Mouse (Mus musculus) embryonic facial prominence, embryonic 12.5 days (tissue): ENCODE data around the gene Qser1. TPM values are rescaled to one million over a fixed set of nuclear protein-coding genes. Genes with fewer than 3 reads are reported as not detected.
"Not testable (repeated sequence)": the region's sequence is repeated elsewhere in the genome, so short reads cannot be mapped to it uniquely, and the experiment has no call there.

Experiments
- ATAC-seq: fragments of 200-750 bp; cut with Nextera tagmentation; 2 replicates; pipeline ENCODE4 v1.8.0; 2017; ENCODE audit not compliant: insufficient number of reproducible peaks, insufficient read depth, low FRiP score, low TSS enrichment
- H3K27ac ChIP-seq: fragments of 300-500 bp; sonication (generic); 2 replicates; pipeline ENCODE4 v1.5.1; 2016; ENCODE audit warnings: mild to moderate bottlenecking
- H3K27me3 ChIP-seq: fragments of 300-500 bp; sonication (generic); 2 replicates; pipeline ENCODE4 v1.6.1; 2016; ENCODE audit warnings: mild to moderate bottlenecking, moderate library complexity
- H3K36me3 ChIP-seq: fragments of 300-500 bp; sonication (generic); 2 replicates; pipeline ENCODE4 v1.6.1; 2016; ENCODE audit warnings: mild to moderate bottlenecking
- H3K4me1 ChIP-seq: fragments of 300-500 bp; sonication (generic); 2 replicates; pipeline ENCODE4 v1.6.1; 2016
- H3K4me2 ChIP-seq: fragments of 300-500 bp; sonication (generic); replicated peaks from 2 replicates; pipeline ENCODE4 v1.6.1; 2016; ENCODE audit warnings: mild to moderate bottlenecking, moderate library complexity
- H3K4me3 ChIP-seq: fragments of 300-500 bp; sonication (generic); 2 replicates; pipeline ENCODE4 v1.5.1; 2016; ENCODE audit warnings: mild to moderate bottlenecking
- H3K9ac ChIP-seq: fragments of 300-500 bp; sonication (generic); 2 replicates; pipeline ENCODE4 v1.6.1; 2016; ENCODE audit warnings: mild to moderate bottlenecking, moderate library complexity
- H3K9me3 ChIP-seq: fragments of 300-500 bp; sonication (generic); 2 replicates; pipeline ENCODE4 v1.6.1; 2016; ENCODE audit warnings: mild to moderate bottlenecking, moderate library complexity
- WGBS: fragments of 180-500 bp; shearing (Covaris S2); methylation state at CpG from one replicate; pipeline ENCODE4 v1.1.7; 2016; 5-methylcytosine and 5-hydroxymethylcytosine counted together
- polyA plus RNA-seq: library from polyadenylated mRNA; unstranded; fragments of >200 nt; fragmentation: Nextera tagmentation; extraction: Ambion mirVana; gene quantifications from 2 replicates; pipeline ENCODE4 v1.2.1, GENCODE M21; 2016

Gene Qser1
- polyA plus RNA-seq, 1 experiment from 2014 or later, result 11.6 TPM

DNA sequence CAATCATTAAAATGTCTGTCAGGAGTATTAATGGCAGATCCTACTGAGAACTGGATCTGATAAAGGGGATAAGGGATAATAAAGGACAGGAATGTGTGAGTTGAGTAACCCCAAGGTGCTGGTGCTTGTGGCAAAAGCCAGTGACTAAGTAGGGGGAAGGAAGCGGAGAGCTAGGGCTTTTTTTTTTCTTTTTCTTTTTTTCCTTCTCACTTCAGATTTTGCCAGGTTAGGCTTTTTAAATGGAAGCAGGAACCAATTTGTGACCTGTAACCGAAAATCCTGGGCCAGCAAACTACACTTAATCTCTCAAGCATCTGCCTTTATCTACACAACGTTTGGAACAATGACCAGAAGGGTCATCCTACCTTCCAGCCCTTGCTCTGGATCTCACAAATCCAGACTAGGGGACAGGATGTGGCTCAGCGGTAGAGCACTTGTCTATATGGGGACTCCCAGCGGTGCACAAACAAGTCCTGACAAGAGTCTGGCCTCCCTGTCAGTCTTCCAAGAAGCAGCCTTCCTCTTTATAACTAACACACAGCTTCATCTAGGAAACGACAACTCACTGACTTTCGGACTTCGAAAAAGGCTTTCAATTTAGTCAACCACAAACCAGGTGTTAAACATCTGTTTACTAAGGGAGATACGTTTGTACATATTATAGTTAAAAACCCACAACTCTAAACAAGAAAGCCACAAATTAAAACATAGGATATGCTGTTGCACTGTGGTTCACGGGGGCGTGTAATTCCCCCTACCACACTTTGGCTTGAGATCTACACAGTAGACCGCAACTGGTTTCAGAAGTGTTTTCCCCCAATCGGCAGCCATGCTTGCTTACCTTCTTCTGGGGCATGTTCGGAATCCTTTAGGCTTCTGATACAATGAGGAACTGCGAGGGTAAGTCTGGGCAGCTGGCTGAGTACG is 31.9 kb upstream of the Qser1 start:
- 0 out of 2 replicates have a peak, but pooled peaks cover 10% of the 10 kb centered on the region for H3K27me3 ChIP-seq
- H3K9ac ChIP-seq, result no peak overlapping the region
- H3K36me3 ChIP-seq, result no peaks in the 10 kb centered on the region
- WGBS, result 23% methylated on average over 16 of the region's 16 CpGs
- H3K4me2 ChIP-seq, result peak overlapping the region; percentile 95
- peaks cover 18% of the 10 kb centered on the region for H3K4me1 ChIP-seq
- peak overlapping the region; percentile 51 for H3K4me3 ChIP-seq
- no peak for ATAC-seq
- no peak overlapping the region for H3K27ac ChIP-seq
- no peaks in the 10 kb centered on the region for H3K9me3 ChIP-seq

DNA sequence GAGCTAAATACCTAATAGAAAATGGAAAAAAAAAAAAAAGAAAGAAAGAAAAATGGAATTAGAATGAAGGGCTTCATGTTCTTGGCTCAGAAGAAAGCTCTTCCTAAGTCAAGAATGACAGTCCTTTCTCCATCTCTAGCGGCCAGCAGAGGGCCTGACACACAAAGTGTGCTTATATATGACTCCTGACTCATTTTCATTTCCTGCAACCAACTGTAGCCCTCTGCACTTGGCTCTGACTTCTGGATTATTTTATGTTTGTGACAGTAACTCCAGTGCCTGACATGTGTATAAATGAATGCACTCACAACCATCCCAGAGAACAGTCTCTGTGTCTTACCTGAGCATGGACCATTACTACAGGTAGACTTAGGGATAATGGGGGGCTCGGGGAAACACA is 31.1 kb upstream of the Qser1 start:
- H3K9ac ChIP-seq, result no peak overlapping the region
- ATAC-seq, result no peak
- H3K36me3 ChIP-seq, result no peaks in the 10 kb centered on the region
- 0 out of 2 replicates have a peak, but pooled peaks cover 10% of the 10 kb centered on the region for H3K27me3 ChIP-seq
- WGBS, result 48% methylated on average over 2 of the region's 2 CpGs
- no peak overlapping the region for H3K27ac ChIP-seq
- H3K4me1 ChIP-seq, result peaks cover 18% of the 10 kb centered on the region
- no peak overlapping the region for H3K4me3 ChIP-seq
- H3K9me3 ChIP-seq, result no peaks in the 10 kb centered on the region
- H3K4me2 ChIP-seq, result no peak overlapping the region

DNA sequence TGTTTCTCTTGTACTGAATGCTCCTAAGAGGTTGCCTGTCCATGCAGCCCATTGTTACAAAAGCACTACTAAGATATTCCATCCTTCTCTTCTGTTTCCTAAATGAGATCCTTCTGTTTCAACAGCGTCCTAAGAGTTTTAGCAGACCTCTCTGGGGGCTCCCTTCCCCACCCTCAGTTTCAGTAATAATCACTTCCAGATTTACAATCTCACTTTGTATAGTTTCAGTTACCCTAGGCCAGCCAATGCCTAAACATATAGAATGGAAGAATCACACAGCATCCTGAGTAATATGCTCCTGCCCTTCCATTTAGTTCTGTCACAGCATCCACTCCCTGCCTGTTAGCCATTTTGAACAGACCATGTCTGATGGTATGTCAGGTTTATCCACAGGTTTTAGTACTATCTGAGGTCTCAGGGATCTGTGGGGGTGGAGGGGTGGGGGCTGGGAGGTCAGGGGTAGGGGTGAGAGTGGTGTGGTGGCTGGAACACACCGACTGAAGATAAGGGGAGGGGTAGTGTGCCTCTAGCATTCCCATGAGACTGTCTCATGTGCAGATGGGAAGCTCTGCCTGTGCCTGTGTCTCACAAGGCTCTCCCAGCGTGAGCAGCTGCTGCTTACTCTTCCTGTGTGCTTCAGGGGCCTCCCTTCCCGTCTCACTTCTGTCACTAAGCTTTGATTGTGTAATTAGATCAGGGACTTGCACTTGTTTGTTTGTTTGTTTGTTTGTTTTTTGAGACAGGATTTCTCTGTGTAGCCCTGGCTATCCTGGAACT is 30.3 kb upstream of the Qser1 start:
- no peaks in the 10 kb centered on the region for H3K36me3 ChIP-seq
- no peak overlapping the region for H3K4me3 ChIP-seq
- no peak overlapping the region for H3K9ac ChIP-seq
- no peaks in the 10 kb centered on the region for H3K9me3 ChIP-seq
- H3K27me3 ChIP-seq, result 0 out of 2 replicates have a peak, but pooled peaks cover 10% of the 10 kb centered on the region
- H3K4me2 ChIP-seq, result no peak overlapping the region
- peaks cover 18% of the 10 kb centered on the region for H3K4me1 ChIP-seq
- peak overlapping the region; percentile 65 for H3K27ac ChIP-seq
- WGBS, result 15% methylated on average over 4 of the region's 4 CpGs
- ATAC-seq, result peak; percentile 71

DNA sequence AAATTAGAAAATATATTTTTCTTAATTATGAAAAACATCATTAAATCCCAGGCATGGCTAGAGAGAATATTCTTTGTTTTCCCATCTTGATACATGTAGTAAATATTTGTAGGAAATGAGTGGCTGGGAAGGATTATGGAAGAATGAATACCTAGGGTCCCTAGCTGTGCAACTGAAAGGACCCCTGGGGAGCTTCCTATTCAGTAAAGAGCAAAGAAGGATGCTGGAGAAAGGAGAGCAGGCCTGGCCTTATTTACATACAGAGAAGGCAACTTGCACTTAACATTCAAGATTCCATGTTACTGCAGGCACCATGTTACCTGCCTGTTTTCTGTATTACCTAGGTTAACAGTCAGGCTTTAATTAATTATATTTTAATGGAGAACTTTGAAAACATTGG is 26.0 kb upstream of the Qser1 start:
- H3K36me3 ChIP-seq, result no peaks in the 10 kb centered on the region
- H3K27me3 ChIP-seq, result no peaks in the 10 kb centered on the region
- H3K9ac ChIP-seq, result no peak overlapping the region
- H3K4me1 ChIP-seq, result peaks cover 11% of the 10 kb centered on the region
- no peaks in the 10 kb centered on the region for H3K9me3 ChIP-seq
- H3K4me3 ChIP-seq, result no peak overlapping the region
- ATAC-seq, result no peak
- H3K4me2 ChIP-seq, result no peak overlapping the region
- H3K27ac ChIP-seq, result no peak overlapping the region

DNA sequence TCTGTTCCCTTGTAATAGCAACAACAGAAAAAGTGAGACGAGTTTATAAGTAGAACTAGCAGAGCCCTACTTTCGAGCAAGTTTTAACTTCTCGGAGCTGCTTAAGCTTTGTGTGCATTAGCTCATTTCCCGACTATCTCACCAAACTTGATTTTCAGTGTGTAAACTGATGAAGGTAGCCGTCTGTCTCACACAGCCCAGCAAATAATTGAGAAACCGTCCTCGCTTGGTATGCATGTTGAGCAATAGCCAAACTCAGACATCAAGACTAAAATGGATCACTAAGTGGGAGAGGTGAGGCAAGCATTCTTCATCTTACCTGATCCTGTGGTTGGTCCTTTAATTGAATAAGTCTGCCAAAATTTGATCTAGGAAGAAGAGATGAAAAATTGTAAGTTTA is 25.2 kb upstream of the Qser1 start:
- Histone ChIP-seq H3K4me2 (no peak overlapping the region), H3K4me1 (peaks cover 8% of the 10 kb centered on the region), H3K27ac (no peak overlapping the region), H3K27me3 (no peaks in the 10 kb centered on the region), H3K9me3 (no peaks in the 10 kb centered on the region), H3K36me3 (no peaks in the 10 kb centered on the region), H3K4me3 (no peak overlapping the region), H3K9ac (no peak overlapping the region)
- WGBS, result 88% methylated on average over 7 of the region's 7 CpGs
- ATAC-seq, result no peak

DNA sequence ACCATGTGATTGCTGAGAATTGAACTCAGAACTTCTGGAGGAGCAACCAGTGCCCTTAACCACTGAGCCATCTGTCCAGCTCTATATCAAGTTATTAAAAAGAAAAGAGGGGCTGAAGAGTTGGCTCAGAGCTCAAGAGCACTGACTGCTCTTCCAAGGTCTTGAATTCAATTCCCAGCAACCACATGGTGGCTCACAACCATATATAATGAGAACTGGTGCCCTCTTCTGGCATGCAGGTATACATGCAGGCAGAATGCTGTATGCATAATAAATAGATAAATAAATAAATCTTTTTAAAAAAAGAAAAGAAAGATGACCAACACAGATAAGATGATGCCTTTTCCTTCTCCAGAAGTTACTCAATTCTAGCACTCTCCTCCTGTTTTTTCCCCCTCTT is 24.4 kb upstream of the Qser1 start:
- Histone ChIP-seq H3K27me3 (no peaks in the 10 kb centered on the region), H3K9me3 (no peaks in the 10 kb centered on the region), H3K36me3 (no peaks in the 10 kb centered on the region), H3K4me3 (no peak overlapping the region), H3K4me1 (peaks cover 1% of the 10 kb centered on the region), H3K4me2 (no peak overlapping the region), H3K27ac (no peak overlapping the region), H3K9ac (no peak overlapping the region)
- ATAC-seq, result no peak

DNA sequence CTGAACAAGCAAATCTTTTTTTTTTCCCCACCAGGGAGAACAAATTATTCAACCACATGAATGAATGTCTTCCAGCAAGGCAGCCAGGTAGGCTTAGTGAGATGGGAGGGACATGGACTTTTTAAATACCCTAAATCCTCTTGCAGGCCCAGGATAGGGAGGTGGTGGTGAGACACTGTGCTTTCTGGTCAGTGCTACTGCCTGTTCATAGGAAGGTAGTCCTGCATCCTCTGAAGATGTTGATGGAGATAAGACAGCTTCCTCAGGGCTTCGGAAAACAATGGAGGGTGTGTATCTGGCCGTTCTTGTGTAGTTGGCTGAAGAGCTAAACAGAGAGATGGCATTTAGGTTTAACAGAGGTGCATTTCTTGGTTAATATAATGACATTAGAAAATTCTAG is 15.9 kb upstream of the Qser1 start:
- ATAC-seq, result no peak
- no peak overlapping the region for H3K9ac ChIP-seq
- H3K4me1 ChIP-seq, result no peaks in the 10 kb centered on the region
- H3K27ac ChIP-seq, result no peak overlapping the region
- H3K4me2 ChIP-seq, result no peak overlapping the region
- WGBS, result 74% methylated on average over 2 of the region's 2 CpGs
- H3K4me3 ChIP-seq, result no peak overlapping the region
- no peaks in the 10 kb centered on the region for H3K9me3 ChIP-seq
- no peaks in the 10 kb centered on the region for H3K36me3 ChIP-seq
- no peaks in the 10 kb centered on the region for H3K27me3 ChIP-seq

DNA sequence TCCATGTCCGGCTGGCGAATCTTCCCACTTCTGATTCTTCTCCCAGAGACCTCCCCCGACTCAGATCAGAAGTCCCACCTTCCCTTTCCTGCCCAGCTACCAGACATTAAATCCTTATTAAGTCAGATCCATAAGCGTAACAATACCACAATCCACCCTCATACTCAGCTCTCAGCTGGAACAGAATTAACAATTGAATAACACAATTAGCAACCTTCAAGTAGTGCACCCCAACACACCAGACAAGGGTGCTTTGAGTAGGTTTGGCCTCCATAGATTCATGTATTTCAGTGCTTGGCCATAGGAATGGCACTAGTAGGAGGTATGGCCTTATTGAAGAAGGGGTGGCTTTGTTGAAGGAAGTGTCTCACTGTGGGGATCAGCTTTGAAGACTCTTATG is 9.6 kb upstream of the Qser1 start:
- Histone ChIP-seq H3K4me1 (no peaks in the 10 kb centered on the region), H3K9me3 (no peaks in the 10 kb centered on the region), H3K36me3 (no peaks in the 10 kb centered on the region), H3K4me2 (no peak overlapping the region), H3K9ac (no peak overlapping the region), H3K4me3 (no peak overlapping the region), H3K27ac (no peak overlapping the region), H3K27me3 (no peaks in the 10 kb centered on the region)
- ATAC-seq, result no peak
- WGBS, result 90% methylated on average over 4 of the region's 4 CpGs

DNA sequence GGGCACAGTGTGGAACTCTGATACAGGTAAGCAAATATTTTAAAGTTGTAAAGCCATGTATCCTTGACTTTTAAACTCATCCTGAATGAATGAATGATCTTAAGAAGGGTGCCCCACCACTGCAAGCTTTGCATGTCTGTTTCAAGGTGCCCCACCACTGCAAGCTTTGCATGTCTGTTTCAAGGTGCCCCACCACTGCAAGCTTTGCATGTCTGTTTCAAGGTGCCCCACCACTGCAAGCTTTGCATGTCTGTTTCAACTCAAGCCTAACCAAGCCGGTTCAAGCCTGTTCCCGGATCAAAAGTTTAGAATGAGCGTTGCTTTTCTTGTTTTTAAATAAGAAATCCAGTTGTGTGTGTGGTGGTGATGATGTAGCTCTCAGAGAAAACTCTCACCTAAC is 2.2 kb upstream of the Qser1 start:
- H3K27me3 ChIP-seq, H3K27ac ChIP-seq, H3K36me3 ChIP-seq, H3K9ac ChIP-seq, H3K4me2 ChIP-seq, ATAC-seq, H3K4me3 ChIP-seq, H3K9me3 ChIP-seq: not testable (repeated sequence)
- H3K4me1 ChIP-seq, result peaks cover 11% of the 10 kb centered on the region
- WGBS, result 84% methylated on average over 3 of the region's 3 CpGs

DNA sequence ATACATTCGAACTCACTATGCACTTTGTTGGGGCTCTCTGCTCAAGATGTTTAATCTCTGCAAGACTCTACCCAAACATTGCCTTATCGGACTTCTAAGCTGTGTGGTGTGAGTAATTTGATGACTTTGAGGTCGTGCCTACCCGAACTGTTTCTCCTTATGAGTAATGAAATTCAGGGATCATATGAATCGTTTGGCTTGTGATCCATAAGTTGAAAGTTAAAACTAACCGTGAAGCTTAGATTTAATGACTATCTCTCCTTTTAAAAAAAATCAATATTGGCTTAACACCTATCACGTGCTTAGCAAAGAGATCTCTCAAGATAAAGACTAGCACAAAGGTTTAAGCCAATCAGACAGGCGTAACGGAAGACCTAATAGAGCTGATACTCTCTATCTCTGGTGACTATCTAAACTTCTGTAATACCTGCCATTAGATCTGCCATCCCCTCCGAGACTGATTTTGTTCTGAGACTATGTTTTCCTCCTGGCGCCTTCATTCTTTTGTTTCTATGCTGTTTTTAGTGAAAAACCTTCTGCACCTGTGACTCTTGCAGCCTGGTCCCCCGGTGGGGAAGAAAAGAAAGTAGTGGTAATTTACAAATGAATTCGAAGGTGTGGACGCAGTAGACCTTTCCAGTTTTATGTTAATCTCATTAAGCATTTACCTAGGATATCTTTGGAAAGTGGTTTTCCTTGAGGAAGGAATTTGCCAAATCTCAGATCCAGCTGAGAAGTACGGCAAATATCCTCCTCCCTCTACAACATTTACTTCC is 1.2 kb upstream of the Qser1 start:
- ATAC-seq, result no peak

DNA sequence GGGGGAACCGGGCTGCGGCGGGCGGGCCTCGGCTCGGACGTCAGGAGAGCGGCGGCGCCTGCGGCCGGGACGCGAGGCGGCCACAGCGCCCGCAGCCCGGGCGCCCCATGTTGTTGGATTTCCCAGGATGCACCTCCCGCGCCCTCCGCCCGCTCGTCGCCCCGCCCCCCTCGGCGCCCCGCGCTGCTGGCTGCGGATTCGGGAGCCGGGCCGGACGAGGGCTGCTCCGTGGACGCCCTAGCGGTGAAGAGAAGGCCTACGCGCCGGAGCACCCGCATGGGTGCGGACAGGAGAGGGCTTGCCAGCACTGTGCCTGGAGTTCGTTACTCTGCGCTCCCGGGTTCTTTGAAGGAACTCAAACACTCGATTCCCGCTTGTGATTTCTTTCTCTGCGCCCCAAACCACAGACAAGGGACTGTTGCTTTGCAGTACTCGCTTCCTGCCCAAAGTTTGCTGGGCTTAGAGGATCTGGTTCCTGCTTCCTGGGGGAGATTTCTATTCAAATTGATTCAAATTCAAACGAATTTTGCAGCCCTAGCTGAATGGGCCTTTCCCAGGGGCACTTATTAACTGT is 393 bp upstream of the Qser1 start:
- H3K9ac ChIP-seq, result peak overlapping the region; percentile 98
- H3K27me3 ChIP-seq, result no peaks in the 10 kb centered on the region
- 0% methylated on average over 35 of the region's 51 CpGs for WGBS
- ATAC-seq, result peak; percentile 97
- no peaks in the 10 kb centered on the region for H3K9me3 ChIP-seq
- H3K27ac ChIP-seq, result peak overlapping the region; percentile 99
- H3K4me3 ChIP-seq, result peak overlapping the region; percentile 98
- peak overlapping the region; percentile 74 for H3K4me2 ChIP-seq
- peaks cover 11% of the 10 kb centered on the region for H3K4me1 ChIP-seq
- no peaks in the 10 kb centered on the region for H3K36me3 ChIP-seq

More for the DNA sequence above, 1.2 kb upstream of the Qser1 start:
- WGBS, result 2% methylated on average over 15 of the region's 15 CpGs
- Histone ChIP-seq H3K36me3 (no peaks in the 10 kb centered on the region), H3K4me3 (peak overlapping the region; percentile 98), H3K4me2 (peak overlapping the region; percentile 74), H3K4me1 (peaks cover 11% of the 10 kb centered on the region), H3K9ac (peak overlapping the region; percentile 98), H3K9me3 (no peaks in the 10 kb centered on the region), H3K27ac (peak overlapping the region; percentile 99), H3K27me3 (no peaks in the 10 kb centered on the region)
